Mouse (Mus musculus) limb, embryonic 12.5 days (tissue): Measurements from ENCODE around the gene Gm13289. TPM values are rescaled to one million over a fixed set of nuclear protein-coding genes. Genes with fewer than 3 reads are reported as not detected.
"Not testable (repeated sequence)": the region's sequence is repeated elsewhere in the genome, so short reads cannot be mapped to it uniquely, and the experiment has no call there.

Experiments
- ATAC-seq: fragments of 200-750 bp; cut with Nextera tagmentation; 2 replicates; pipeline ENCODE4 v1.8.0; 2017; ENCODE audit warnings: low read depth, moderate TSS enrichment; ENCODE audit not compliant: insufficient number of reproducible peaks, insufficient read depth, low FRiP score, low TSS enrichment
- H3K27ac ChIP-seq: fragments of 300-500 bp; sonication (generic); 2 replicates; pipeline ENCODE4 v1.5.1; 2016; ENCODE audit warnings: mild to moderate bottlenecking, moderate library complexity
- H3K27me3 ChIP-seq: fragments of 300-500 bp; sonication (generic); 2 replicates; pipeline ENCODE4 v1.6.1; 2016; ENCODE audit warnings: mild to moderate bottlenecking, moderate library complexity
- H3K36me3 ChIP-seq: fragments of 300-500 bp; sonication (generic); 2 replicates; pipeline ENCODE4 v1.6.1; 2016; ENCODE audit warnings: mild to moderate bottlenecking, moderate library complexity
- H3K4me1 ChIP-seq: fragments of 300-500 bp; sonication (generic); replicated peaks from 2 replicates; pipeline ENCODE4 v1.6.1; 2016
- H3K4me2 ChIP-seq: fragments of 300-500 bp; sonication (generic); 2 replicates; pipeline ENCODE4 v1.6.1; 2016; ENCODE audit warnings: mild to moderate bottlenecking, moderate library complexity
- H3K4me3 ChIP-seq: fragments of 300-500 bp; sonication (generic); replicated peaks from 2 replicates; pipeline ENCODE4 v1.5.1; 2016; ENCODE audit warnings: mild to moderate bottlenecking
- H3K9ac ChIP-seq: fragments of 300-500 bp; sonication (generic); replicated peaks from 2 replicates; pipeline ENCODE4 v1.6.1; 2016; ENCODE audit warnings: mild to moderate bottlenecking, moderate library complexity
- H3K9me3 ChIP-seq: fragments of 300-500 bp; sonication (generic); 2 replicates; pipeline ENCODE4 v1.6.1; 2016; ENCODE audit warnings: mild to moderate bottlenecking, moderate library complexity
- WGBS: fragments of 180-500 bp; shearing (Covaris S2); methylation state at CpG from one replicate; pipeline ENCODE4 v1.1.7; 2016; 5-methylcytosine and 5-hydroxymethylcytosine counted together
- polyA plus RNA-seq: library from polyadenylated mRNA; unstranded; fragments of >200 nt; fragmentation: Nextera tagmentation; extraction: Ambion mirVana; gene quantifications from 2 replicates; pipeline ENCODE4 v1.2.1, GENCODE M21; 2016

The Gm13289 gene
- polyA plus RNA-seq, 1 experiment from 2014 or later: not detected

- no CpG with 5 or more reads among the region's 27 CpGs for WGBS
- H3K4me3 ChIP-seq, H3K9ac ChIP-seq, H3K4me1 ChIP-seq, H3K9me3 ChIP-seq, H3K27ac ChIP-seq, H3K27me3 ChIP-seq, ATAC-seq, H3K4me2 ChIP-seq, H3K36me3 ChIP-seq: not testable (repeated sequence)
Measured at GRCm38 (mm10) chr4:88785409-88785808, 8.7 kb downstream of the Gm13289 start, which contains the start of gene Gm13276. Gm13276 (plus strand) TSS chr4:88785709.

GRCm38 (mm10) chr4:88788402-88788801 lies 11.7 kb downstream of the Gm13289 start, which contains the start of gene Gm13277:
Gm13277 (plus strand) TSS chr4:88788632.
- not testable (repeated sequence) for H3K4me2 ChIP-seq, ATAC-seq, H3K9me3 ChIP-seq, H3K9ac ChIP-seq, H3K4me1 ChIP-seq, H3K36me3 ChIP-seq, H3K27me3 ChIP-seq, H3K27ac ChIP-seq, H3K4me3 ChIP-seq
- 0% methylated on average over 4 of the region's 28 CpGs for WGBS

- H3K27me3 ChIP-seq, H3K4me3 ChIP-seq, H3K36me3 ChIP-seq, ATAC-seq, H3K9ac ChIP-seq, H3K4me1 ChIP-seq, H3K4me2 ChIP-seq, H3K9me3 ChIP-seq, H3K27ac ChIP-seq: not testable (repeated sequence)
- no CpG with 5 or more reads among the region's 28 CpGs for WGBS
Measured at GRCm38 (mm10) chr4:88791250-88791649, 14.5 kb downstream of the Gm13289 start, which contains the start of gene Gm13278. Gm13278 (plus strand) TSS chr4:88791550.

GRCm38 (mm10) chr4:88793936-88794675 lies 17.4 kb downstream of the Gm13289 start, which contains the start of gene Gm13275:
Gm13275 (plus strand) TSS chr4:88794487.
- WGBS: 0% methylated on average over 18 of the region's 52 CpGs
- H3K27ac ChIP-seq, H3K4me3 ChIP-seq, H3K27me3 ChIP-seq, H3K4me1 ChIP-seq, H3K4me2 ChIP-seq, H3K36me3 ChIP-seq, H3K9me3 ChIP-seq, H3K9ac ChIP-seq, ATAC-seq: not testable (repeated sequence)

GRCm38 (mm10) chr4:88797097-88797496 lies 20.4 kb downstream of the Gm13289 start, which contains the start of gene Gm13279:
Gm13279 (plus strand) TSS chr4:88797397.
- H3K4me1 ChIP-seq, ATAC-seq, H3K9me3 ChIP-seq, H3K27me3 ChIP-seq, H3K4me3 ChIP-seq, H3K9ac ChIP-seq, H3K27ac ChIP-seq, H3K36me3 ChIP-seq, H3K4me2 ChIP-seq: not testable (repeated sequence)
- no CpG with 5 or more reads among the region's 28 CpGs for WGBS

- not testable (repeated sequence) for H3K4me3 ChIP-seq, H3K27ac ChIP-seq, H3K4me1 ChIP-seq, ATAC-seq, H3K27me3 ChIP-seq, H3K9ac ChIP-seq, H3K9me3 ChIP-seq, H3K4me2 ChIP-seq, H3K36me3 ChIP-seq
- WGBS: 11% methylated on average over 5 of the region's 7 CpGs
Measured at GRCm38 (mm10) chr4:88799365-88799764, 22.6 kb downstream of the Gm13289 start, which contains the start of gene Gm13285. Gm13285 (plus strand) TSS chr4:88799665.

- H3K4me1 ChIP-seq, H3K9ac ChIP-seq, H3K27me3 ChIP-seq, H3K27ac ChIP-seq, H3K4me3 ChIP-seq, ATAC-seq, H3K36me3 ChIP-seq, H3K9me3 ChIP-seq: not testable (repeated sequence)
- no CpG with 5 or more reads among the region's 29 CpGs for WGBS
- H3K4me2 ChIP-seq: peak within 1 kb of the TSS; percentile 19; the same call in 1 of the 2 replicates
Measured at GRCm38 (mm10) chr4:88802954-88803353, 26.2 kb downstream of the Gm13289 start, which contains the start of gene Gm13287. Gm13287 (plus strand) TSS chr4:88803254.

- H3K4me1 ChIP-seq, H3K27me3 ChIP-seq, ATAC-seq, H3K27ac ChIP-seq, H3K9ac ChIP-seq, H3K36me3 ChIP-seq, H3K9me3 ChIP-seq: not testable (repeated sequence)
- H3K4me2 ChIP-seq: peak within 1 kb of the TSS; percentile 36; the same call in 1 of the 2 replicates
- WGBS: no CpG with 5 or more reads among the region's 8 CpGs
- H3K4me3 ChIP-seq: 0 out of 2 replicates have a peak within 1 kb of the TSS, but pooled peaks have one; percentile 26
Measured at GRCm38 (mm10) chr4:88805231-88805630, 28.5 kb downstream of the Gm13289 start, which contains the start of gene Gm13288. Gm13288 (plus strand) TSS chr4:88805531.

GRCm38 (mm10) chr4:88805761-88806160 lies 29.0 kb downstream of the Gm13289 start:
- Histone ChIP-seq H3K4me3 (0 out of 2 replicates have a peak overlapping the region, but pooled peaks have one; percentile 26), H3K4me2 (peak overlapping the region; percentile 36; the same call in 1 of the 2 replicates)
- not testable (repeated sequence) for H3K4me1 ChIP-seq, H3K9me3 ChIP-seq, H3K9ac ChIP-seq, H3K27ac ChIP-seq, ATAC-seq, H3K36me3 ChIP-seq, H3K27me3 ChIP-seq
- WGBS: 0% methylated on average over 8 of the region's 34 CpGs

GRCm38 (mm10) chr4:88815928-88816327 lies 39.2 kb downstream of the Gm13289 start, which contains the start of gene Ifna7:
Ifna7 (plus strand) TSS chr4:88816228.
- H3K4me3 ChIP-seq: no peak within 1 kb of the TSS

GRCm38 (mm10) chr4:88819659-88820058 lies 42.9 kb downstream of the Gm13289 start, which contains the start of gene Ifna11:
Ifna11 (plus strand) TSS chr4:88819959.
- H3K4me1 ChIP-seq: no peaks in the 10 kb centered on the region
- H3K9ac ChIP-seq: no peak within 1 kb of the TSS
- H3K27ac ChIP-seq: no peak within 1 kb of the TSS
- H3K9me3 ChIP-seq: no peaks in the 10 kb centered on the region
- H3K36me3 ChIP-seq: no peaks in the 10 kb centered on the region
- no peak within 1 kb of the TSS for H3K4me2 ChIP-seq
- no peaks in the 10 kb centered on the region; the same call in 1 of the 2 replicates for H3K27me3 ChIP-seq
- no peak for ATAC-seq
- WGBS: 83% methylated on average over 1 of the region's 1 CpGs
- H3K4me3 ChIP-seq: no peak within 1 kb of the TSS

More at GRCm38 (mm10) chr4:88815928-88816327, 39.2 kb downstream of the Gm13289 start, which contains the start of gene Ifna7:
- H3K4me2 ChIP-seq: no peak within 1 kb of the TSS
- no peak for ATAC-seq
- H3K36me3 ChIP-seq: no peaks in the 10 kb centered on the region
- no peaks in the 10 kb centered on the region; the same call in 1 of the 2 replicates for H3K27me3 ChIP-seq
- H3K9me3 ChIP-seq: no peaks in the 10 kb centered on the region
- WGBS: 66% methylated on average over 3 of the region's 3 CpGs
- no peak within 1 kb of the TSS for H3K9ac ChIP-seq
- no peak within 1 kb of the TSS for H3K27ac ChIP-seq
- no peaks in the 10 kb centered on the region for H3K4me1 ChIP-seq
